Mouse (Mus musculus) intestine, postnatal 0 days (tissue): Measurements from ENCODE around the gene L1cam. TPM values are rescaled to one million over a fixed set of nuclear protein-coding genes. Genes with fewer than 3 reads are reported as not detected.
A peak's percentile ranks its signal among the peaks of the same experiment; 100 is the strongest.

Source experiments
- ATAC-seq: fragments of 200-750 bp; cut with Nextera tagmentation; 2 replicates; pipeline ENCODE4 v1.8.0; 2017; ENCODE audit warnings: mild to moderate bottlenecking, moderate TSS enrichment, moderate library complexity
- H3K27ac ChIP-seq: fragments of 300-500 bp; sonication (generic); 2 replicates; pipeline ENCODE4 v1.5.1; 2014; ENCODE audit warnings: mild to moderate bottlenecking, low read depth, low read length, moderate library complexity
- H3K27me3 ChIP-seq: fragments of 300-500 bp; sonication (generic); replicated peaks from 2 replicates; pipeline ENCODE4 v1.6.1; 2014; ENCODE audit warnings: low read length, mixed read lengths; ENCODE audit not compliant: control insufficient read depth, insufficient read depth
- H3K36me3 ChIP-seq: fragments of 300-500 bp; sonication (generic); 2 replicates; pipeline ENCODE4 v1.6.1; 2014; ENCODE audit warnings: mild to moderate bottlenecking, moderate library complexity; ENCODE audit not compliant: control insufficient read depth, insufficient read depth
- H3K4me1 ChIP-seq: fragments of 300-500 bp; sonication (generic); replicated peaks from 2 replicates; pipeline ENCODE4 v1.6.1; 2014; ENCODE audit warnings: antibody characterized with exemption, low read length, mixed read lengths; ENCODE audit not compliant: control insufficient read depth, insufficient read depth
- H3K4me2 ChIP-seq: fragments of 300-500 bp; sonication (generic); replicated peaks from 2 replicates; pipeline ENCODE4 v1.6.1; 2014; ENCODE audit warnings: low read depth, mild to moderate bottlenecking, moderate library complexity
- H3K4me3 ChIP-seq: fragments of 300-500 bp; sonication (generic); 2 replicates; pipeline ENCODE4 v1.5.1; 2014; ENCODE audit warnings: low read depth, low read length
- H3K9ac ChIP-seq: fragments of 300-500 bp; sonication (generic); 2 replicates; pipeline ENCODE4 v1.6.1; 2014; ENCODE audit warnings: mild to moderate bottlenecking, low read depth, low read length
- H3K9me3 ChIP-seq: fragments of 300-500 bp; sonication (generic); 2 replicates; pipeline ENCODE4 v1.6.1; 2016; ENCODE audit warnings: mixed run types; ENCODE audit not compliant: control insufficient read depth
- CTCF ChIP-seq: sonication (generic); IDR thresholded peaks from 2 replicates; pipeline ENCODE4 v1.5.1; 2016; ENCODE audit warnings: low read depth, mild to moderate bottlenecking, control low read depth, antibody characterized with exemption, moderate library complexity
- WGBS: fragments of 180-500 bp; shearing (Covaris S2); extraction: QIAGEN DNeasy Blood & Tissue Kit; methylation state at CpG from one replicate; pipeline ENCODE4 v1.1.7; 2014; 5-methylcytosine and 5-hydroxymethylcytosine counted together
- polyA plus RNA-seq: library from polyadenylated mRNA; unstranded; fragments of >200 nt; fragmentation: Nextera tagmentation; extraction: Ambion mirVana; gene quantifications from 2 replicates; pipeline ENCODE4 v1.2.1, GENCODE M21; 2015

The L1cam gene
- polyA plus RNA-seq = 3.1 and 3.2 TPM in 2 replicates

DNA sequence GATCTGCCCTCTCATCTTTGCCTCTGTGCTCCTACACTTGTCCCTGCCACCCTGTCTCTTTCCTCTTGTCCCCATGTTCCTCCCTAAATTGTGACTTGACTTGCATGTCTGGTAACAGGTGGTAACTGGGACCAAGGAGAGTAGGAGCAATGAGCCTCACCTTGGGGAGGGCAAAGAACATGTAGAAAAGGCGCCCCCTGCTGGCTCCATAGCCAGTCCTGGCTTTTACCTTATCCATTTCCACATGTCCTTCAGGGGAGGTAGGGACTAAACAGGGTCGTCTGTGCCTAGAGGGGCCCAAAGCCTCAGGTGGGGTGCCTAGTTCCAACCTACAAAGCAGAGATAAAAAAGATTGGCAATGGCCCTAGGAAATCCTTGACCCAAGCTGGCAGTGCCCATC is at the start of gene L1cam:
TSS of gene L1cam (minus strand) at position 387 of the 400 bp plus-strand sequence.
- H3K27me3 ChIP-seq = no peaks in the 10 kb centered on the region
- peak; percentile 66 for TF ChIP-seq CTCF

DNA sequence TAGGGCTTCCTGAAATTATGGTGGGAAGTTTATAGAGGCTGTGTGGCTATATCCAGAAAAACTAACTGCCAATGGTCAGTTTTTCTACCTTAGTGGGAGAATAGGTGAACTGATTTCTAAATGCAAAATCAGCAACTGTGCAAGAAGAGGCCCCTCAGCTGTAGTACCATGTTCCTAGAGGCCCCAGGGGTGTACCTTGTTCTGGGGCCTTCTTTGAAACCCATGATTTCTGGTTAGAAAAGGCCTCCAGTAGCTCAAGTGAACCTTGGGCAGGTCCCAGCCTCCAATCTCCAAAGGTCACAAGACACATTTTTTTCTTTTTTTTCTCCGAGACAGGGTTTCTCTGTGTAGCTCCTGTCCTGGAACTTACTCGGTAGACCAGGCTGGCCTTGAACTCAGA is 46.4 kb upstream of the L1cam start:
- no peak overlapping the region for H3K4me2 ChIP-seq
- TF ChIP-seq CTCF = no peak
- no peak overlapping the region for H3K4me3 ChIP-seq
- H3K9ac ChIP-seq = no peak overlapping the region
- no peaks in the 10 kb centered on the region for H3K9me3 ChIP-seq
- WGBS = 54% methylated on average over 2 of the region's 2 CpGs
- H3K4me1 ChIP-seq = no peaks in the 10 kb centered on the region
- 0 out of 2 replicates have a peak overlapping the region, but pooled peaks have one; percentile 46 for H3K27ac ChIP-seq
- peak; percentile 87 for ATAC-seq
- H3K27me3 ChIP-seq = no peaks in the 10 kb centered on the region
- peaks cover 24% of the 10 kb centered on the region for H3K36me3 ChIP-seq

More for the DNA sequence above, at the start of gene L1cam:
- H3K9ac ChIP-seq = no peak within 1 kb of the TSS
- H3K36me3 ChIP-seq = no peaks in the 10 kb centered on the region
- no peak within 1 kb of the TSS for H3K4me2 ChIP-seq
- WGBS = 25% methylated on average over 2 of the region's 2 CpGs
- H3K9me3 ChIP-seq = no peaks in the 10 kb centered on the region
- H3K4me3 ChIP-seq = no peak within 1 kb of the TSS
- H3K4me1 ChIP-seq = no peaks in the 10 kb centered on the region
- H3K27ac ChIP-seq = no peak within 1 kb of the TSS
- ATAC-seq = no peak

DNA sequence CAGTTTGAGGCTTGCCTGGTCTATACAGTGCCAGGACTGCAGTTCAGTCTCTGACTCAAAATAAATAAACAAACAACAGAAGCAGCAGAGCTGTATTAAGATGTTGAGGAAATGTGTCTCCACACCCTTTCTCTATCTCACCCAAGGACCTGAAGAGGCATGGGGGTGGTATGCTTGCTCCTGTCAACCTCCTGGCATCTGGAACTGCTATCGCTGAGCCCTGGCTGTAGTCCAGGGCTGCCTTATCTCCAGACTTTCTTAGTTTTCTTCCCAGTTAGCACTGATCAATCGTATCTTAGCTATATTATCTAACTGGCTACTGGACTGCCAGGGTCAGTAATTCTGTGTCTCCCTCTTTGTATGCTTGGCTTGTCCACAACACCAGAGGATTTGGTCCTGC is 46.0 kb upstream of the L1cam start:
- Histone ChIP-seq H3K36me3 (peaks cover 21% of the 10 kb centered on the region), H3K9me3 (no peaks in the 10 kb centered on the region), H3K9ac (no peak overlapping the region), H3K27ac (peak overlapping the region; percentile 64; the same call in 1 of the 2 replicates), H3K4me3 (no peak overlapping the region), H3K4me1 (no peaks in the 10 kb centered on the region), H3K27me3 (no peaks in the 10 kb centered on the region), H3K4me2 (no peak overlapping the region)
- peak; percentile 64 for ATAC-seq
- TF ChIP-seq CTCF = no peak
- WGBS = 54% methylated on average over 2 of the region's 2 CpGs

DNA sequence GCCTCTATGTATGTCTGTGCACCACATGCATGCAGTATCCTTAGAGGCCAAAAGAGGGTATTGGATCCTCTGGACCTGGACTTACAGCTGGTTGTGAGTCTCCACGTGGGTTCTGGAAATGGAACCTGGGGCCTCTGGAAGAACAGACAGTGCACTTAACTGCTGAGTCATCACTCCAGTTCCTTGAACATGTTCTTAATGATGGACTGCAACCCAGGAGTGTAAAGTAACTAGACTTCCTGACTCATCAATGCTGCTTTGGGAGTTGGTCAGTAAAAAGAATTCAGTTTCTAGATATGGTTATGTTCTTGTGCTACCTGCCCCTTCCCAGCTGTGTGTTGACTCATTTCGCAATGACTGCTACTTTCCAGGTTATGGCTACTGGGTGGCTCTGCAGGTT is 36.0 kb upstream of the L1cam start:
- Histone ChIP-seq H3K9ac (no peak overlapping the region), H3K4me3 (no peak overlapping the region), H3K36me3 (0 out of 2 replicates have a peak, but pooled peaks cover 6% of the 10 kb centered on the region), H3K9me3 (no peaks in the 10 kb centered on the region), H3K4me2 (no peak overlapping the region), H3K27me3 (no peaks in the 10 kb centered on the region), H3K4me1 (no peaks in the 10 kb centered on the region), H3K27ac (no peak overlapping the region)
- WGBS = 48% methylated on average over 2 of the region's 2 CpGs
- TF ChIP-seq CTCF = no peak
- ATAC-seq = peak; percentile 65

DNA sequence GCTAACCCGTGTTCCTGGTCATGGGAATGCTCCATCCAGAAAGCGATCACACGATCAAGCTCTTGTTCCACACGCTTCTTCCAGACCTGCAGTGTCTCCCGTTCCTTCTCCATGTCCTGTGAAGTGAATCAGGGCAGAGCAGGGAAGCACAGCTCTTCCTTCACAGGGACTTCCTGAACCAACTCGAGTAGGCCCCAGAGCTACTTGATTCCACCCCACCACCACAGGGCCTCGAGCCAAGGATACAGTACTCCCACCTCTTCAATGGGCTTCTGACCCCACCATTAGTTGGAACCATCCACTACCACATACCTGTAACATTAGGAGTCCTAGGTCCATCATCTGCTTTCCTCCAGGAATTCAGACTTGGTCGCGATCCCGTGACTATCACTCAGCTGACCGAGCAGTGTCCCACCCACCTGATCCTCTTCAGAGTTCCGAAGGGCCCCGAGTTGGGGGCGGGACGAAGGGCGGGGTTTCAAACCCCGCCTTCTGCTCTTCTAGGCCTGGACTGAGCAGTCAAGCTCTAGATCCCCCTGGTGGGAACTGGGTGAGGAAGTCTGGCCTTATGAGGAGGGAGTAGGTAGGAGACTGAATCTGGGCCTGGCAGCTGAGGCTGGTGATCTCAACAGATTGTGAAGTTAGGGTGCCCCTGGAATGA is 34.6 kb upstream of the L1cam start, which contains the start of gene Renbp:
TSS of gene Renbp (minus strand) at position 449 of the 661 bp plus-strand sequence.
- peak within 1 kb of the TSS; percentile 58 for H3K27ac ChIP-seq

DNA sequence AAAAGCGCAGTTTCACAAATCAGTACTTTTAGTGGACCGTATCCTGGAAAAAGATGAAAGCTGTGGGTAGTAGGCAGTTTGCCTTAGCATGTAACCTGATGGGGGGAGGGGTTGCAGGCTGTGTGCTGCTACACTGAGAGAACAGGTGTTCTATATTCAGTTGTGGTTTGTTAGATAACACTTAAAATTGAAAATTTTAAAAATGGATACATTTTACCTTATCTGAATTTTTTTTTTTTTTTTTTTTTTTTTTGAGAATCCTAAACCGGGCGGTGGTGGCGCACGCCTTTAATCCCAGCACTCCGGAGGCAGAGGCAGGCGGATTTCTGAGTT is 26.6 kb upstream of the L1cam start:
- Histone ChIP-seq H3K9me3 (no peaks in the 10 kb centered on the region), H3K4me1 (no peaks in the 10 kb centered on the region), H3K27me3 (no peaks in the 10 kb centered on the region), H3K4me2 (peak overlapping the region; percentile 62), H3K4me3 (0 out of 2 replicates have a peak overlapping the region, but pooled peaks have one; percentile 47), H3K9ac (no peak overlapping the region), H3K36me3 (peaks cover 4% of the 10 kb centered on the region; the same call in 1 of the 2 replicates), H3K27ac (no peak overlapping the region)
- no peak for ATAC-seq
- 73% methylated on average over 8 of the region's 8 CpGs for WGBS
- TF ChIP-seq CTCF = no peak

More for the DNA sequence above, 34.6 kb upstream of the L1cam start, which contains the start of gene Renbp:
- no peaks in the 10 kb centered on the region for H3K9me3 ChIP-seq
- H3K4me1 ChIP-seq = no peaks in the 10 kb centered on the region
- 31% methylated on average over 17 of the region's 17 CpGs for WGBS
- peak; percentile 55 for TF ChIP-seq CTCF
- ATAC-seq = peak; percentile 81
- H3K27me3 ChIP-seq = no peaks in the 10 kb centered on the region
- 0 out of 2 replicates have a peak within 1 kb of the TSS, but pooled peaks have one; percentile 27 for H3K9ac ChIP-seq
- H3K4me3 ChIP-seq = peak within 1 kb of the TSS; percentile 35
- peaks cover 10% of the 10 kb centered on the region; the same call in 1 of the 2 replicates for H3K36me3 ChIP-seq
- peak within 1 kb of the TSS; percentile 59 for H3K4me2 ChIP-seq
